Mouse (Mus musculus): ENCODE results near the gene Tmc8. TPM values are rescaled to one million over a fixed set of nuclear protein-coding genes. Genes with fewer than 3 reads are reported as not detected.

The Tmc8 gene
- polyA plus RNA-seq, 1 experiment from 2014 or later, result 0.76 TPM

DNA sequence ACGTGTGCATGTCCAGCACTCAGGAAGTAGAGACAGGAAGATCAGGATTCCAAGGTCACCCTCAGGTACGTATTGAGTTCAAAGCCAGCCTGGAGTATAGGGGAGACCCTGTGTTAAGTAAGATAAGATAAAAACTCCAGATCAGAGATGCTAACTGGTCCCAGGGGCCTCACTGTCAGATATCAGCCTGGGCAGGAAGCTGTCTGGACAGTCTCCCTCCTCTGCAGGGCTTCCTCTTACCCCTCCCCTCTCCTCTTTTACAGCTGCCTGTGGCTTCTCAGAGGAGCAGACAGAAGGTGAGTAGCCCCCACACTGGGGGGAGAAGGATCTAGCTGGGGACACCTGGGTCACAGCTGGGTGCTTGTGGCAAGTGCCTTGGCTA is 16.3 kb downstream of the Tmc8 start:
- WGBS, result 46% methylated on average over 2 of the region's 2 CpGs

DNA sequence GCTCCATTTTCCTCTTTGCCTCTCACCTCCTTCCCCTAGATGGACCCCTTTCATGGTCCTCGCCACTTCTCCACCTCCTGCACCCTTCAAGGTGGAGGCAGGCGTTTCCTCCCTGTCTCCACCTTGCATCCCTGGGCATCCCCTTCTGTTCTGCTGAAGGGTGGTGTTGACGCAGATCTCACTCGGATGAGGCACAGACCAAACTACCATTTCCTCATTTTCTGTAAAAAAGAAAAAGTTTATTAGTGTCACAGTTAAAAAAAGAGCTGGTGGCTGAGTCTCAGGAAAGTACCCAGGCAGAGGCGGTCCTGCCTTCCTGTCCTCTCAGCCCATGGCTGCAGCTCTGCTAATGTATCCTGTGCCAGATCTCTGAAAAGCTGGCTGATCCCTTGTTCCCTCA is 17.3 kb downstream of the Tmc8 start:
- no peak for ATAC-seq
- 75% methylated on average over 5 of the region's 5 CpGs for WGBS
- no peak overlapping the region for H3K27ac ChIP-seq (ENCODE audit: low read depth, low read length)

More for the DNA sequence above, 16.3 kb downstream of the Tmc8 start:
- H3K4me2 ChIP-seq (ENCODE audit: low read length), result no peak overlapping the region
- no peaks in the 10 kb centered on the region for H3K9me3 ChIP-seq (ENCODE audit: control insufficient read depth, low read length)
- no peaks in the 10 kb centered on the region for H3K27me3 ChIP-seq (replicated peaks; ENCODE audit: control insufficient read depth, insufficient read depth, low read length)
- no peak for ATAC-seq
- H3K4me3 ChIP-seq (ENCODE audit: low read length), result no peak overlapping the region
- no peak overlapping the region for H3K9ac ChIP-seq (ENCODE audit: low read depth, low read length)
- H3K36me3 ChIP-seq (ENCODE audit: control insufficient read depth, insufficient read depth, low read length), result no peaks in the 10 kb centered on the region
- H3K4me1 ChIP-seq (ENCODE audit: control insufficient read depth, insufficient read depth, low read depth, low read length), result no peaks in the 10 kb centered on the region
- no peak overlapping the region for H3K27ac ChIP-seq (ENCODE audit: low read depth, low read length)

DNA sequence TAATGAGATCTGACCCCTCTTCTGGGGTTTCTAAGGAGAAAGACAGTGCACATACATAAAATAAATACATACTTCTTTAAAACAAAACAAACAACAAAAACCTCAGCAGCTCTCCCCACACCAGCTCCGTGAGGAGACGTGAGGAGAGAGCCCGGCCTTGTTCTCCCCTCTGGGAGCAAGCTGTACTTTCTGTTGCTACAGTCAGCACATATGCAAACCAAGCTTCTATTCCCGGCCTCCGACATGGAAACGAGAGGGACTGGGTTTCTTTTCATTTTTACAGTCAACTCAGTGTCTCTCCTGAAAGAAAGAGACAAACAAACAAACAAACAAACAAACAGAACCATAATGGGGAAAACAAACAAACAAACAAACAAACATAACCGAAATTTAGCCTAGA is 18.2 kb downstream of the Tmc8 start:
- Histone ChIP-seq H3K4me3 (ENCODE audit: low read length) (no peak overlapping the region), H3K27me3 (replicated peaks; ENCODE audit: control insufficient read depth, insufficient read depth, low read length) (no peaks in the 10 kb centered on the region)
- ATAC-seq, result no peak

More for the DNA sequence above, 17.3 kb downstream of the Tmc8 start:
- no peaks in the 10 kb centered on the region for H3K27me3 ChIP-seq (replicated peaks; ENCODE audit: control insufficient read depth, insufficient read depth, low read length)
- H3K9me3 ChIP-seq (ENCODE audit: control insufficient read depth, low read length), result no peaks in the 10 kb centered on the region
- no peaks in the 10 kb centered on the region for H3K4me1 ChIP-seq (ENCODE audit: control insufficient read depth, insufficient read depth, low read depth, low read length)
- no peaks in the 10 kb centered on the region for H3K36me3 ChIP-seq (ENCODE audit: control insufficient read depth, insufficient read depth, low read length)
- no peak overlapping the region for H3K4me3 ChIP-seq (ENCODE audit: low read length)
- no peak overlapping the region for H3K4me2 ChIP-seq (ENCODE audit: low read length)
- H3K9ac ChIP-seq (ENCODE audit: low read depth, low read length), result no peak overlapping the region

GRCm38 (mm10) chr11:117801650-117802049 is 19.8 kb downstream of the Tmc8 start:
- no peaks in the 10 kb centered on the region for H3K9me3 ChIP-seq (ENCODE audit: control insufficient read depth, low read length)
- H3K27ac ChIP-seq (ENCODE audit: low read depth, low read length), result no peak overlapping the region
- ATAC-seq, result no peak
- no peak overlapping the region for H3K4me3 ChIP-seq (ENCODE audit: low read length)
- H3K9ac ChIP-seq (ENCODE audit: low read depth, low read length), result no peak overlapping the region
- H3K4me1 ChIP-seq (ENCODE audit: control insufficient read depth, insufficient read depth, low read depth, low read length), result no peaks in the 10 kb centered on the region
- H3K4me2 ChIP-seq (ENCODE audit: low read length), result no peak overlapping the region
- H3K36me3 ChIP-seq (ENCODE audit: control insufficient read depth, insufficient read depth, low read length), result no peaks in the 10 kb centered on the region
- H3K27me3 ChIP-seq (replicated peaks; ENCODE audit: control insufficient read depth, insufficient read depth, low read length), result no peaks in the 10 kb centered on the region
- WGBS, result 79% methylated on average over 7 of the region's 7 CpGs

More for the DNA sequence above, 18.2 kb downstream of the Tmc8 start:
- Histone ChIP-seq H3K4me1 (ENCODE audit: control insufficient read depth, insufficient read depth, low read depth, low read length) (no peaks in the 10 kb centered on the region), H3K27ac (ENCODE audit: low read depth, low read length) (no peak overlapping the region), H3K4me2 (ENCODE audit: low read length) (no peak overlapping the region), H3K9ac (ENCODE audit: low read depth, low read length) (no peak overlapping the region), H3K9me3 (ENCODE audit: control insufficient read depth, low read length) (no peaks in the 10 kb centered on the region), H3K36me3 (ENCODE audit: control insufficient read depth, insufficient read depth, low read length) (no peaks in the 10 kb centered on the region)
- 81% methylated on average over 7 of the region's 7 CpGs for WGBS

DNA sequence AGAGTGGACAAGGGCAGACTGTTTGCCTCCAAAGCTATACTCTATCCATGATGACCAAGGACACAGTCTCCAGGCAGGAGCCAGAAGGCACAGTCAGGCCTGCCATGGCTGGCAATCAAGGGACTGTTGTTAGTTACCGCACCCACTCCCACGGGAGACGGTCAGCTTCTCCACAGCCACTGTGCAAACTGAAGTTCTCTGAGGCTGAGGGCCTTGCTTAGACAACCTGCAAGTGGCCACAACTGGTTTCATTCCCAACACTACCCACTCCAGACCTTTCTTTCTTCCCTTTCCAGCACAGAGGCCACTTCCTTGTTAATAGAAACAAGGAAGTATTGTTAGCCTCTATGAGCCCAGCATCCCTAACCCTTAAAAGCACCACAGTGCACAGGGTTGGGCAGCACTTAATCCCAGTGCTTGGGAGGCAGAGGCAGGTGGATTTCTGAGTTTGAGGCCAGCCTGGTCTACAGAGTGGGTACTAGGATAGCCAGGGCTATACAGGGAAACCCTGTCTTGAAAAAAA is 21.4 kb downstream of the Tmc8 start:
- H3K27me3 ChIP-seq (replicated peaks; ENCODE audit: control insufficient read depth, insufficient read depth, low read length), result no peaks in the 10 kb centered on the region

DNA sequence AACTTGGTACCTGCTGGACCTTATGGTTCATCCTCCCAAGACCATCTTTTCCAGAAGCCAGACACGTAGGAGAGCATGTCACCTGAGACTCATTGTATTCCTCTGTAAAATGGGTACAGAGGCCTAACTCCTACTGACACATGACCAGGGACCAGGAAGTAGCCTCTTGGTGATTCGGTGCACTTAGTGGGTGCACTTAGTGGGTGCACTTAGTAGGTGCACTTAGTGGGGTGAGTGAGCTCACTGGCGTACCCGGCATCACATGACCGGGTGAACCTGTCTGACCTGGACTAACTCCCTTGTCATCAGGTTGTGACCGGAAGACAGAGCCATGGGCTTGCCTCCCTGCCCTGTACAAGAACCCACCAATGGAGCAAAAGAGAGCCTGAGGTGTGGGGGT is 24.9 kb downstream of the Tmc8 start:
- H3K4me3 ChIP-seq (ENCODE audit: low read length), result no peak overlapping the region
- H3K27me3 ChIP-seq (replicated peaks; ENCODE audit: control insufficient read depth, insufficient read depth, low read length), result peaks cover 16% of the 10 kb centered on the region
- H3K4me1 ChIP-seq (ENCODE audit: control insufficient read depth, insufficient read depth, low read depth, low read length), result peaks cover 12% of the 10 kb centered on the region
- H3K9me3 ChIP-seq (ENCODE audit: control insufficient read depth, low read length), result no peaks in the 10 kb centered on the region
- no peaks in the 10 kb centered on the region for H3K36me3 ChIP-seq (ENCODE audit: control insufficient read depth, insufficient read depth, low read length)
- H3K4me2 ChIP-seq (ENCODE audit: low read length), result no peak overlapping the region
- 89% methylated on average over 6 of the region's 6 CpGs for WGBS
- no peak for ATAC-seq
- no peak overlapping the region for H3K27ac ChIP-seq (ENCODE audit: low read depth, low read length)
- no peak overlapping the region for H3K9ac ChIP-seq (ENCODE audit: low read depth, low read length)

More for the DNA sequence above, 21.4 kb downstream of the Tmc8 start:
- ATAC-seq, result no peak
- Histone ChIP-seq H3K4me3 (ENCODE audit: low read length) (no peak overlapping the region), H3K4me1 (ENCODE audit: control insufficient read depth, insufficient read depth, low read depth, low read length) (no peaks in the 10 kb centered on the region), H3K9ac (ENCODE audit: low read depth, low read length) (no peak overlapping the region), H3K4me2 (ENCODE audit: low read length) (no peak overlapping the region), H3K27ac (ENCODE audit: low read depth, low read length) (no peak overlapping the region), H3K9me3 (ENCODE audit: control insufficient read depth, low read length) (no peaks in the 10 kb centered on the region), H3K36me3 (ENCODE audit: control insufficient read depth, insufficient read depth, low read length) (no peaks in the 10 kb centered on the region)
- WGBS, result 90% methylated on average over 3 of the region's 3 CpGs

DNA sequence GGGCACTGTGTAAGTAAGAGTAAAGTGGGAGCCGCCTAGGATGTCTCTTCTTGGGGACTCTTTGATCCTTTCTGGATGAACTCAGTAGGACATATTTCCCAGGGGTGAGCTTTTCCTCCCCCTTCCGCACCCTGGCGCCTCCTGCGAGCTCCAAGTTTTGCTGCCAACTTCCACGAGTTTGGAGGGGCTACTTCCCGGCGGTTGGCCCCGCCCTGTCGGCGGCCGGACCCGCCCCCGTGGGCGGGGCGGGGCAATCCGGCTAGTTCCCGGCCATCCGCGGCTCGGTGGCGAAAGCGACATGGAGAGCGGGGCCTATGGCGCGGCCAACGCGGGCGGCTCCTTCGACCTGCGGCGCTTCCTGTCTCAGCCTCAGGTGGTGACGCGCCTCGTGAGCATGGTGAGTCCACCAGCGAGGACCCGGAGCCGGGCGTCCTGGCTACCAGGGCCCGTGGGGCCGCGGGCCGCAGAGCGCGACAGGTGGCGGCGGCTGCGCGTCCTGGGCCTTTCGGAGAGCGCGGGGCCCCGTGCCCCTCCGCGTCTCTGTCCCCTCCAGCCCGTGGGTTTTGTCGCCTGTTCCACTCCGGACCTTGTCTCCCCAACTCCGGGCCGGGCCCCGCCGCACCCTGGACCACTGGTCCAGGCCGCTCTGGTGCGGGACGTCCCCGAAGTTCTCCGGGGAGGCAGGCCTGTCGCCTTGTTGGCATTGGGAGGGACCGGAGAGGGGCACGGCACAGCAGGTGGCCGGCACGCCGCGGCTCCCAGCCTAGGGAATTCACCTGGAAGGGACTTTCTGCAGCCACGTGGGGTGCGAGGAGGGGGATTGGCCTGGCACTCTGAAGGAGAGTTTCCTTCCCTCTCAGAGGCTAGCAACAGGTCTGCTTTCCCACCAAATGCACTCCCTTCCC is 27.8 kb downstream of the Tmc8 start, which contains the start of the genes Gm20708 and Syngr2:
TSS of gene Gm20708 (plus strand) at position 262 of the 905 bp plus-strand sequence.
TSS of gene Syngr2 (plus strand) at position 262 of the 905 bp plus-strand sequence.
- H3K4me2 ChIP-seq (ENCODE audit: low read length), result peak within 1 kb of the TSS; percentile 99

DNA sequence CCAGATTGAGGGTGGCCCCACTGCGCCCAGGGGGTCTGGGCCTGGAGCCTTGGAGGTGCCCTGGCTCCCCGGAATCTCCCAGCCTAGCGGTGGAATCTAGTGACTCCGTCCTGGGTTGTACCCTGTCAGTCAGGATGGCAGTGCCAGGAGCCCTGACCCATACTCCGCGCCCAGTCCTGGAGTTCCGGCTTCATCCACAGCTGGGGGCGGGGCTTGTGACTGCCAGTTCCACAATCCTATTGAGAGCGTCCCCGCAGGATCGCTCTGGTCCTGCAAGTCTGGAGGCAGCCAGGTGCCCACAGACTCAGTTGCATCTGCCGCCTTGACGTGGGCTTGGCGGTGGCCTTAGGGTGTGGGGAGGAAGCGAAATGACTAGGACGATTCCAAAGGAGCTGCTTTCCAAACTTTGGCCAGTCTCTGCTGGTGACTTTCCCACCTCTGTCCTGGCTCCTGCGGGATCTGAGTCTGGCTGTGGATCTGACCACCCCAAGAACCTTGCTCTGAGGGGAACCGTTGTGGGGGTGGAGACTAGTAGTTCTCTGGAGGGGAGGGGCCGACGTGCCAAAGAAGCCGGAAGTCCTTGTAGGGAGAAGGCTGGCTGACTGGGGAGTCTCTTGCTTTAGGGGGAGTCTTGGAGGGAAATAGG is 28.6 kb downstream of the Tmc8 start:
- peak overlapping the region; percentile 77 for H3K9ac ChIP-seq (ENCODE audit: low read depth, low read length)
- peak overlapping the region; percentile 69 for H3K4me3 ChIP-seq (ENCODE audit: low read length)
- peak; percentile 88 for ATAC-seq
- under 1% methylated on average over 21 of the region's 21 CpGs for WGBS
- no peak overlapping the region for H3K27ac ChIP-seq (ENCODE audit: low read depth, low read length)
- peaks cover 12% of the 10 kb centered on the region for H3K4me1 ChIP-seq (ENCODE audit: control insufficient read depth, insufficient read depth, low read depth, low read length)
- H3K9me3 ChIP-seq (ENCODE audit: control insufficient read depth, low read length), result no peaks in the 10 kb centered on the region
- peak overlapping the region; percentile 99 for H3K4me2 ChIP-seq (ENCODE audit: low read length)
- peaks cover 16% of the 10 kb centered on the region for H3K27me3 ChIP-seq (replicated peaks; ENCODE audit: control insufficient read depth, insufficient read depth, low read length)
- no peaks in the 10 kb centered on the region for H3K36me3 ChIP-seq (ENCODE audit: control insufficient read depth, insufficient read depth, low read length)

More for the DNA sequence above, 27.8 kb downstream of the Tmc8 start, which contains the start of the genes Gm20708 and Syngr2:
- Histone ChIP-seq H3K36me3 (ENCODE audit: control insufficient read depth, insufficient read depth, low read length) (no peaks in the 10 kb centered on the region), H3K27me3 (replicated peaks; ENCODE audit: control insufficient read depth, insufficient read depth, low read length) (peaks cover 16% of the 10 kb centered on the region), H3K27ac (ENCODE audit: low read depth, low read length) (peak within 1 kb of the TSS; percentile 29; the same call in 1 of the 2 replicates), H3K4me3 (ENCODE audit: low read length) (peak within 1 kb of the TSS; percentile 69), H3K9ac (ENCODE audit: low read depth, low read length) (peak within 1 kb of the TSS; percentile 77), H3K4me1 (ENCODE audit: control insufficient read depth, insufficient read depth, low read depth, low read length) (peaks cover 12% of the 10 kb centered on the region), H3K9me3 (ENCODE audit: control insufficient read depth, low read length) (no peaks in the 10 kb centered on the region)
- peak; percentile 71; the same call in 1 of the 2 replicates for ATAC-seq
- under 1% methylated on average over 53 of the region's 75 CpGs for WGBS

DNA sequence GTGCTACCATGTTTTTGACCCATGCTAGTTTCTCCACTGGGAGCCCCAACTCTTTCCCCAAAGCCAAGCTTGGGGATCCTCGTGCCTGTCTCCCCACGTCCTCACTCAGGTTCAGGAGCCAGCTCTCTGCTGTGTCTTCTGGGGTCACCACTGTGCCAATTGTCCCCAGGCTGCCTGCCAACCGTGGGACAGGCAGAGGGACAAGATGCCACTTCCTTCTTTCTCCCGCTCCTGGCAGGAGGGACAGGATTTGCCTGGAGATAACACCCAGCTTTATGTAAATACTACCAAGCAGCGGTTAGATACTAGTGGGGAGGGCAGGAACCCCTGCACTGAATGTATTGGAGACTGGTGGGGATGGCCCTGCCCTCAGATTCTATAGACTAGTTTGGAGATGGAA is 32.0 kb downstream of the Tmc8 start:
- peaks cover 12% of the 10 kb centered on the region for H3K4me1 ChIP-seq (ENCODE audit: control insufficient read depth, insufficient read depth, low read depth, low read length)
- 73% methylated on average over 5 of the region's 5 CpGs for WGBS
- H3K9ac ChIP-seq (ENCODE audit: low read depth, low read length), result no peak overlapping the region
- H3K27ac ChIP-seq (ENCODE audit: low read depth, low read length), result no peak overlapping the region
- no peak overlapping the region for H3K4me3 ChIP-seq (ENCODE audit: low read length)
- H3K36me3 ChIP-seq (ENCODE audit: control insufficient read depth, insufficient read depth, low read length), result no peaks in the 10 kb centered on the region
- no peak for ATAC-seq
- H3K9me3 ChIP-seq (ENCODE audit: control insufficient read depth, low read length), result no peaks in the 10 kb centered on the region
- peaks cover 13% of the 10 kb centered on the region for H3K27me3 ChIP-seq (replicated peaks; ENCODE audit: control insufficient read depth, insufficient read depth, low read length)
- H3K4me2 ChIP-seq (ENCODE audit: low read length), result no peak overlapping the region
